Mouse (Mus musculus): ENCODE results near the gene Lrrfip2. TPM values are rescaled to one million over a fixed set of nuclear protein-coding genes. Genes with fewer than 3 reads are reported as not detected.

The Lrrfip2 gene
- polyA plus RNA-seq, 2 experiments from 2014 or later = 8.3 to 12.2 TPM

Other genes with a start within 250 kb of the Lrrfip2 start
- gene Als2cl, start 237.7 kb upstream of the Lrrfip2 start, polyA plus RNA-seq (2017; shearing (Covaris generic)) = 10 to 100 TPM in 1 of 2 experiments, 1 to 10 TPM in 1; 9.8 to 10.3 TPM
- gene Tmie, start 237.5 kb upstream of the Lrrfip2 start, polyA plus RNA-seq (2017; shearing (Covaris generic)) = 1 to 10 TPM in 1 of 2 experiments, under 1 TPM in 1; 0.90 to 2.2 TPM
- under 1 TPM in 1 of 2 experiments, not detected in 1; 0.95 TPM for gene Fam240a, start 200.7 kb upstream of the Lrrfip2 start, polyA plus RNA-seq (2017; shearing (Covaris generic))
- gene Tdgf1, start 171.4 kb upstream of the Lrrfip2 start, polyA plus RNA-seq (2017; shearing (Covaris generic)) = 1 to 10 TPM; 2.2 TPM
- gene Lrrc2, start 166.0 kb upstream of the Lrrfip2 start, polyA plus RNA-seq (2017; shearing (Covaris generic)) = under 1 TPM; 0.13 to 0.58 TPM
- gene Rtp3, start 127.0 kb upstream of the Lrrfip2 start, polyA plus RNA-seq (2017; shearing (Covaris generic)) = not detected
- gene Ltf, start 98.3 kb upstream of the Lrrfip2 start, polyA plus RNA-seq (2017; shearing (Covaris generic)) = not detected
- 10 to 100 TPM; 17.6 to 21.9 TPM for gene Ccrl2, start 60.1 kb upstream of the Lrrfip2 start, polyA plus RNA-seq (2017; shearing (Covaris generic))
- 10 to 100 TPM; 11.7 to 12.6 TPM for gene Mlh1, start 154.2 kb downstream of the Lrrfip2 start, polyA plus RNA-seq (2017; shearing (Covaris generic))
- 1 to 10 TPM; 6.6 to 9.3 TPM for gene Epm2aip1, start 154.3 kb downstream of the Lrrfip2 start, polyA plus RNA-seq (2017; shearing (Covaris generic))
- gene Trank1, start 194.1 kb downstream of the Lrrfip2 start, polyA plus RNA-seq (2017; shearing (Covaris generic)) = under 1 TPM in 1 of 2 experiments, not detected in 1; 0.45 TPM